Mouse (Mus musculus): ENCODE data around the gene Akap9. TPM values are rescaled to one million over a fixed set of nuclear protein-coding genes. Genes with fewer than 3 reads are reported as not detected.
A peak's percentile ranks its signal among the peaks of the same experiment; 100 is the strongest.

The Akap9 gene
- polyA plus RNA-seq, 1 experiment from 2014 or later = 40.8 TPM

DNA sequence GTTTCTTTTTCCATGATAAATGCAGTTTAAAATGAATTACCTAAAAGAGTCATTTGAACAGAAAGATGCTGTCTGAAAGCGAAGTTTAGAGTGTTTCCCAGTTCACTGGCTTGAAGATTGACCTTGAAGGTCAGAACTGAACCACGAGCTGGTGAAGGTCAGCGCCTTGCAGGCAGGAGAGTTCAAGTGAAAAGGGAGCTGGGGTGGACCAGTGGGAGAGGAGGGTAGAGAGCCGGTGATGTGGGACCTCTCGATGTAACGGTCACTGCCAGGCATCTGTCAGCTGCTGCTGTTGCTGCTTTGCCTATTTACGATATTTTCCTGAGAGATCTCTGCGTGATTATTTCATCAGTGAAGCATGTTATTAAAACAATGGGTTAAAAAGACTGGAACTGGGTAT lies 111.5 kb downstream of the Akap9 start:
- TF ChIP-seq CTCF (IDR thresholded peaks at IDR 0.05; ENCODE audit: low read depth) (no peak), EP300 (IDR thresholded peaks at IDR 0.05; ENCODE audit: low read depth) (no peak)
- 81% methylated on average over 8 of the region's 8 CpGs for WGBS (ENCODE audit: insufficient replicate concordance)
- DNase-seq (no peak), ATAC-seq (no peak)
- H3K4me2 ChIP-seq (ENCODE audit: low read depth, low read length) = no peak overlapping the region
- H3K27ac ChIP-seq (ENCODE audit: low read depth) = no peak overlapping the region
- no peaks in the 10 kb centered on the region for H3K9me3 ChIP-seq (ENCODE audit: low read length)
- H3K9ac ChIP-seq (replicated peaks) = no peak overlapping the region
- H3K36me3 ChIP-seq (replicated peaks; ENCODE audit: insufficient read depth, low read length) = peaks cover 43% of the 10 kb centered on the region
- no peaks in the 10 kb centered on the region for H3K27me3 ChIP-seq (ENCODE audit: insufficient read depth, low read length)
- no peak overlapping the region for H3K4me3 ChIP-seq (ENCODE audit: low read depth, low read length)
- no peaks in the 10 kb centered on the region for H3K4me1 ChIP-seq (ENCODE audit: insufficient read depth)

DNA sequence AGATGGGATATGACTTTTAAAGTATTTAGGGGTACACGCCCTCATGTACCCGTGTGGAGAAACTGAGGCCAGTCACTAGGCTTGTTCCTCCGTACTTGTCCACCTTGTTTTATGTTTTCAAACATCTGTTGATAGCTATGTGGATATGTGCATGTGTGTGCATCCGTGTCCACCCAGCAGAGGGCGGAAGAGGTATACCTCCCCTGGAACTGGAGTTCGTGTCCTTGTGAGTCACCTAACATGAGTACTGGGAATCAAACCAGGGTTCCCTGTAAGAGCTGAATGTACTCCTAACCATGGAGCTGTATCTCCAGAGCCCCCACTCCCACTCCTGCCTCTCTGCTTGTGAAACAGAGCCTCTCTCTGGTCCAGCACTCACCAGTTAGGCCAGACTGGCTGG lies 112.5 kb downstream of the Akap9 start:
- Histone ChIP-seq H3K27me3 (ENCODE audit: insufficient read depth, low read length) (no peaks in the 10 kb centered on the region), H3K4me3 (ENCODE audit: low read depth, low read length) (no peak overlapping the region), H3K27ac (ENCODE audit: low read depth) (no peak overlapping the region), H3K36me3 (replicated peaks; ENCODE audit: insufficient read depth, low read length) (peaks cover 38% of the 10 kb centered on the region), H3K4me1 (ENCODE audit: insufficient read depth) (no peaks in the 10 kb centered on the region), H3K9ac (replicated peaks) (no peak overlapping the region), H3K4me2 (ENCODE audit: low read depth, low read length) (no peak overlapping the region), H3K9me3 (ENCODE audit: low read length) (no peaks in the 10 kb centered on the region)
- peak; percentile 29 for DNase-seq
- 85% methylated on average over 6 of the region's 6 CpGs for WGBS (ENCODE audit: insufficient replicate concordance)
- ATAC-seq = no peak
- TF ChIP-seq CTCF (IDR thresholded peaks at IDR 0.05; ENCODE audit: low read depth) (peak; percentile 54), EP300 (IDR thresholded peaks at IDR 0.05; ENCODE audit: low read depth) (no peak)

DNA sequence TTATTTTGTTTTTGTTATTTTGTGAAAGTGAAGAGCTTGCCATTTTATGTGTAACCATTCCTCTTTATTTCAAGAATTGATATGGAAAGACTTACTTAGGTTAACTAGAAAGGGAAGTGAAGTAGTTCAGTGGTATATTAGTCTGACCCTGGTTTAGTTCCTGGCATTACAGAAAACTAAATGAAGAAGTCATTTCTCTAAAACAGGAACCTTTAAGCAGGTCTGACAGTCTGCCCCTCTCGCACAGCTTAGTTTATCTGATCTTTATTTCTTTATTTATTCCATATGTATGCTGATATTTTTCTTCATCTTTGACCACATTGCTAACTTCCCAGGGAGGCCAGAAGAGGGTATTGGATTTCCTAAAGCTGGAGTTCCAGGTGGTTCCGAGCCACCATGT lies 113.1 kb downstream of the Akap9 start:
- H3K4me2 ChIP-seq (ENCODE audit: low read depth, low read length) = no peak overlapping the region
- no peak for DNase-seq
- H3K9ac ChIP-seq (replicated peaks) = no peak overlapping the region
- H3K4me3 ChIP-seq (ENCODE audit: low read depth, low read length) = no peak overlapping the region
- no peaks in the 10 kb centered on the region for H3K27me3 ChIP-seq (ENCODE audit: insufficient read depth, low read length)
- 82% methylated on average over 2 of the region's 2 CpGs for WGBS (ENCODE audit: insufficient replicate concordance)
- H3K9me3 ChIP-seq (ENCODE audit: low read length) = no peaks in the 10 kb centered on the region
- no peaks in the 10 kb centered on the region for H3K4me1 ChIP-seq (ENCODE audit: insufficient read depth)
- ATAC-seq = no peak
- H3K27ac ChIP-seq (ENCODE audit: low read depth) = no peak overlapping the region
- H3K36me3 ChIP-seq (replicated peaks; ENCODE audit: insufficient read depth, low read length) = peaks cover 36% of the 10 kb centered on the region
- TF ChIP-seq EP300 (IDR thresholded peaks at IDR 0.05; ENCODE audit: low read depth) = no peak
- no peak for TF ChIP-seq CTCF (IDR thresholded peaks at IDR 0.05; ENCODE audit: low read depth)

DNA sequence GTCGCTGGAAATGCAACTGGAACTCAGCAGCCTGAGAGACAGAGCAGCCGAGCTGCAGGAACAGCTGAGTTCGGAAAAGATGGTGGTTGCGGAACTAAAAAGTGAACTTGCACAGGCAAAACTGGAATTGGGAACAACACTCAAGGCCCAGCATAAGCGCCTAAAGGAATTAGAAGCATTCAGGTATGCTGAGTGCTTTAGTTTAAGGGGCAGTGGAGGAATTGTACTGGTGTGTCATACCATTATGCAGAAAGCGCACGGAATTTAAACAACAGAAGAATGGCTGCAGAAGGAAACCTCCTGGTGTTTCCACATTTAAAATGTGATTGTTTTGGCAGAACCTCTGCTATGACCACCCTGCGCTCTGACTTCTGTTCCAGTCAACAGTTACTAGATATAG lies 132.5 kb downstream of the Akap9 start:
- ATAC-seq = no peak
- no peaks in the 10 kb centered on the region for H3K4me1 ChIP-seq (ENCODE audit: insufficient read depth)
- no peak overlapping the region for H3K27ac ChIP-seq (ENCODE audit: low read depth)
- TF ChIP-seq CTCF (IDR thresholded peaks at IDR 0.05; ENCODE audit: low read depth) (no peak), EP300 (IDR thresholded peaks at IDR 0.05; ENCODE audit: low read depth) (no peak)
- no peak overlapping the region for H3K4me3 ChIP-seq (ENCODE audit: low read depth, low read length)
- no peaks in the 10 kb centered on the region for H3K9me3 ChIP-seq (ENCODE audit: low read length)
- no peak overlapping the region for H3K4me2 ChIP-seq (ENCODE audit: low read depth, low read length)
- no peak overlapping the region for H3K9ac ChIP-seq (replicated peaks)
- WGBS (ENCODE audit: insufficient replicate concordance) = 87% methylated on average over 8 of the region's 8 CpGs
- no peak for DNase-seq
- H3K36me3 ChIP-seq (replicated peaks; ENCODE audit: insufficient read depth, low read length) = peaks cover 59% of the 10 kb centered on the region
- H3K27me3 ChIP-seq (ENCODE audit: insufficient read depth, low read length) = no peaks in the 10 kb centered on the region

DNA sequence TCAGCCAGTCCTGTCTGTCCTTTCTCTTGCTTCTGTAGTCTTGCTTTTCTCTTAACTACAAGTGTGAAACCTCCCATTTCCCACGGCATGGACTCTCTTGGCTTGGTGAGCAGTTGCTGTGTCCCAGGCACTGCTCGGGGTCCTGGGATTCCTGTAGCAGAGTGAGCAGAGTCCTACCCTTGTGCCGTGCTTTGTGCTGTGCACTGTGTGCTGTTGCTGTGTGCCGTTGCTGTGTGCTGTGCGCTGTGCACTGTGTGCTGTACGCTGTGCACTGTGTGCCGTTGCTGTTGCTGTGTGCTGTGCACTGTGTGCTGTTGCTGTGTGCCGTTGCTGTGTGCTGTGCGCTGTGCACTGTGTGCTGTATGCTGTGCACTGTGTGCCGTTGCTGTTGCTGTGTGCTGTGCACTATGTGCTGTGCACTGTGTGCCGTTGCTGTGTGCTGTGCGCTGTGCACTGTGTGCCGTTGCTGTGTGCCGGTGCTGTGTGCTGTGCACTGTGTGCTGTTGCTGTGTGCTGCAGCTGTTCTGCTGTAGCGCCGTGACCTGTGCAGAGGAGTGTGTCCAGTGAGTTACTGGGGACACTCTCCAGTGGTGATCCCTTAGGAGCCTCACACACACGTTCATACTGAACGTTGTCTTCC lies 138.7 kb downstream of the Akap9 start:
- DNase-seq (no peak), ATAC-seq (no peak)
- Histone ChIP-seq H3K27ac (ENCODE audit: low read depth) (no peak overlapping the region), H3K4me1 (ENCODE audit: insufficient read depth) (no peaks in the 10 kb centered on the region), H3K9ac (replicated peaks) (no peak overlapping the region), H3K4me3 (ENCODE audit: low read depth, low read length) (no peak overlapping the region), H3K36me3 (replicated peaks; ENCODE audit: insufficient read depth, low read length) (peaks cover 46% of the 10 kb centered on the region), H3K9me3 (ENCODE audit: low read length) (no peaks in the 10 kb centered on the region), H3K27me3 (ENCODE audit: insufficient read depth, low read length) (no peaks in the 10 kb centered on the region), H3K4me2 (ENCODE audit: low read depth, low read length) (no peak overlapping the region)
- WGBS (ENCODE audit: insufficient replicate concordance) = 84% methylated on average over 18 of the region's 18 CpGs
- TF ChIP-seq EP300 (IDR thresholded peaks at IDR 0.05; ENCODE audit: low read depth) (no peak), CTCF (IDR thresholded peaks at IDR 0.05; ENCODE audit: low read depth) (no peak)

DNA sequence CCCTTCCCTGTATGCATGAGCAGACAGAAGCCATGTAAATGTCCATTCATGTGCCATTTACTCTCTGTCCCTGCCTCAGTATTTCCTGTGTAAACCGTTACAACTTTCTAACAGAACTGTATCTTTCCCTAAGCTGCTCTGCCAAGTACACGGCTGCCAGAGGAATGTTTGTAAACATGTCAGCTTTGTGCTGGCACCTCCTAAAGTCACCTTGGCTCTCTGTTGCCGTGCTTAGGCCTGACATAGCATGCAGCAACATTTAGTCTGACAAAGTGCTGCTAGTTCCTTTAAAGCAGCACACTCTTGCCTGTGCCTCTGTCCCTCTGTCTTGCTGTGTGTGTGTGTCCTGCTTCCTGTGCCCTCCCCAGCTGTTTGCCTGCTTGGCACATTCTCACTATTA lies 139.3 kb downstream of the Akap9 start:
- Histone ChIP-seq H3K4me2 (ENCODE audit: low read depth, low read length) (no peak overlapping the region), H3K9ac (replicated peaks) (no peak overlapping the region), H3K9me3 (ENCODE audit: low read length) (no peaks in the 10 kb centered on the region), H3K4me3 (ENCODE audit: low read depth, low read length) (no peak overlapping the region), H3K27me3 (ENCODE audit: insufficient read depth, low read length) (no peaks in the 10 kb centered on the region), H3K36me3 (replicated peaks; ENCODE audit: insufficient read depth, low read length) (peaks cover 41% of the 10 kb centered on the region), H3K27ac (ENCODE audit: low read depth) (no peak overlapping the region), H3K4me1 (ENCODE audit: insufficient read depth) (no peaks in the 10 kb centered on the region)
- ATAC-seq (no peak), DNase-seq (no peak)
- TF ChIP-seq CTCF (IDR thresholded peaks at IDR 0.05; ENCODE audit: low read depth) (no peak), EP300 (IDR thresholded peaks at IDR 0.05; ENCODE audit: low read depth) (no peak)
- 78% methylated on average over 3 of the region's 3 CpGs for WGBS (ENCODE audit: insufficient replicate concordance)

DNA sequence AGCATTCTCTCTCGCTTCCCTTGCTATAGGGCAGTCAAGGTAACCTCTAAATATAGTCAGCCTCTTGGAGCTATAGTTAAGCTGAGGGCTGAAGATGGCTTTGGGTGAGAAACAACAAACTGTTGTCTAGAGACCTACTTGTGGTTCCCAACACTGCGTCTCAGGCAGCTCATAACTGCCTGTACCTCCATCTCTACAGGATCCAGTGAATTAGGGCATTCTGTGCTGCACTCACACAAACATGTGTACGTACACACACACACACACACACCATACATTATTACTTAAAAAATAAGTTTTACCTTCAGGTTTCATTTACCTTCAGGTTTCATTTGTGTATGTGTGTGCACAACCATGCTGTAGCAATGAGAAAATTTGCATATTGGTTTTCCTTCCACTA lies 151.2 kb downstream of the Akap9 start:
- H3K27me3 ChIP-seq (ENCODE audit: insufficient read depth, low read length) = no peaks in the 10 kb centered on the region
- TF ChIP-seq EP300 (IDR thresholded peaks at IDR 0.05; ENCODE audit: low read depth) = no peak
- no peak for TF ChIP-seq CTCF (IDR thresholded peaks at IDR 0.05; ENCODE audit: low read depth)
- no peaks in the 10 kb centered on the region for H3K9me3 ChIP-seq (ENCODE audit: low read length)
- peaks cover 56% of the 10 kb centered on the region for H3K36me3 ChIP-seq (replicated peaks; ENCODE audit: insufficient read depth, low read length)
- H3K27ac ChIP-seq (ENCODE audit: low read depth) = no peak overlapping the region
- H3K4me3 ChIP-seq (ENCODE audit: low read depth, low read length) = no peak overlapping the region
- H3K9ac ChIP-seq (replicated peaks) = no peak overlapping the region
- ATAC-seq (no peak), DNase-seq (no peak)
- H3K4me1 ChIP-seq (ENCODE audit: insufficient read depth) = no peaks in the 10 kb centered on the region
- WGBS (ENCODE audit: insufficient replicate concordance) = 83% methylated on average over 3 of the region's 3 CpGs
- H3K4me2 ChIP-seq (ENCODE audit: low read depth, low read length) = no peak overlapping the region

Measured in liver, postnatal 0 days (tissue).